Mouse (Mus musculus): Measurements from ENCODE around the gene Rabac1. TPM values are rescaled to one million over a fixed set of nuclear protein-coding genes. Genes with fewer than 3 reads are reported as not detected.

The Rabac1 gene
- polyA plus RNA-seq, 2 experiments = 46.8 to 62.2 TPM

DNA sequence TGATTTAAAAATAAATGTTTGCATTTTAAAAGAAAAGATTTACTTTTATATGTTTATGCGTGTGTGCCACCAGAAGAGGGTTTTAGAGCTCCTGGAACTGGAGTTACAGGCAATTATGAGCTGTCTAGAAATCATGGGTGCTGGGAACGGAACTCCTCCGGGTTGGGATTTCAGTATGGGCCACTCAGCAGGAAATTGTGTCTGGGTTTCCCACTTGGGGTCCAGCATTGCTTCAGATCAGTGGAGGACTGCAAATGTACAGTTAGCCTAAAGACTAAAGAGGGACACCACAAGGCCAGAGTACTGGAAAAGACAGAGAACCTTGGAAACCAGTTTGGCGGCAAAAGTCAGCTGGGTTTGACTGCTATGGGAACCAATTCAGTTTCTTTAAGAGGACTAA is 654 bp upstream of the Rabac1 start:
- no peak overlapping the region; the same call in 1 of the 2 replicates for H3K9ac ChIP-seq (replicated peaks)
- H3K4me3 ChIP-seq (ENCODE audit: insufficient read depth in 1 of 2, low read depth in 2 of 2, low read length in 2 of 2) = no peak overlapping the region
- no peaks in the 10 kb centered on the region for H3K36me3 ChIP-seq (replicated peaks; ENCODE audit: control insufficient read depth, insufficient read depth, low read depth)
- 74% methylated on average over 4 of the region's 4 CpGs for WGBS (ENCODE audit: insufficient replicate concordance)
- no peaks in the 10 kb centered on the region; a peak in 1 of 4 replicates for H3K4me1 ChIP-seq (replicated peaks; ENCODE audit: control insufficient read depth in 2 of 2, insufficient read depth in 2 of 2, low read length in 1 of 2)
- H3K4me2 ChIP-seq (ENCODE audit: low read depth) = peak overlapping the region; percentile 92
- TF ChIP-seq EP300 (IDR thresholded peaks at IDR 0.05; ENCODE audit: low read depth) (no peak), CTCF (IDR thresholded peaks at IDR 0.05; ENCODE audit: low read depth) (no peak)
- no peaks in the 10 kb centered on the region for H3K9me3 ChIP-seq (ENCODE audit: control insufficient read depth, low read length)
- ATAC-seq (ENCODE audit: insufficient read depth) = no peak
- no peaks in the 10 kb centered on the region for H3K27me3 ChIP-seq (ENCODE audit: control insufficient read depth, insufficient read depth, low read length)
- no peak overlapping the region for H3K27ac ChIP-seq
- no peak for DNase-seq (ENCODE audit: low read depth in 3 of 3, low spot score in 3 of 3)

DNA sequence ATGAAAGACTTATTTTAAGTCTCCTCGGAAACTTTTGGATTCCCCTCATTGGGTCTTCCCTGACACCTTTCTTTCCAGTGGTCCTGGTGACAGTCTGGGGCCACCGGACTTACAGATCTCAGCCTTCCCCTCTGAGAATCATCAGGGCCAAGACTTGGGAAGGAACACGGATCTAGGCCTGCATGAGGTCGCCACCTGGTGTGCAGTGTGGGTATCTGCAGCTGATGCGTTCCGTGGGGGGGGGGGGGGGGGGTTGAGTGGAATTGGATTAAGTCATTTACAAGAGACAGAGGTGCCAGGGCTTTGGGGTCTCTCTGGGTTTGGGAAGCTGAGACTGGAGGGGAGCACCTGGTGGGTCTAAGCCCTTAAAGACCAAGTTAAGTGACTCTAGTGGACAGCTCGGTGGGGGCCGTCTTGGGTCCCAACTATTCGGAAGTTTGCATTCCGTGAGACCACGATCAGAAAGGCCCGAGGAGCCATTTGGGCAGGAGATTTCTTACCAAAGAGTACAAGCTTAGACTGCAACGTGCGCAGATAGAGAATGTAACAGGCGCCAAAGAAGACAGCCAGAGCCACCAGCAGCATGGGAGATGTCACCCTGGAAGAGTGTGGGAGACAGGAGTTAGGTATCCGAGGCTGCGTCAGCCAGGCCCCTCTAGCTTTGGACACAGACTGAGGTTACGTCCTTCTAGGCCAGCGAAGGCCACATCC is 1.1 kb downstream of the Rabac1 start:
- H3K36me3 ChIP-seq (replicated peaks; ENCODE audit: control insufficient read depth, insufficient read depth, low read depth) = no peaks in the 10 kb centered on the region
- H3K4me2 ChIP-seq (ENCODE audit: low read depth) = peak overlapping the region; percentile 92
- H3K27ac ChIP-seq = no peak overlapping the region; the same call in 1 of the 2 replicates
- H3K27me3 ChIP-seq (ENCODE audit: control insufficient read depth, insufficient read depth, low read length) = no peaks in the 10 kb centered on the region
- H3K4me3 ChIP-seq (ENCODE audit: insufficient read depth in 1 of 2, low read depth in 2 of 2, low read length in 2 of 2) = peak overlapping the region; percentile 74 to 79
- WGBS (ENCODE audit: insufficient replicate concordance) = 7% methylated on average over 19 of the region's 19 CpGs
- no peaks in the 10 kb centered on the region; a peak in 1 of 4 replicates for H3K4me1 ChIP-seq (replicated peaks; ENCODE audit: control insufficient read depth in 2 of 2, insufficient read depth in 2 of 2, low read length in 1 of 2)
- ATAC-seq (ENCODE audit: insufficient read depth) = no peak
- no peak for TF ChIP-seq EP300 (IDR thresholded peaks at IDR 0.05; ENCODE audit: low read depth)
- TF ChIP-seq CTCF (IDR thresholded peaks at IDR 0.05; ENCODE audit: low read depth) = peak; percentile 86
- H3K9me3 ChIP-seq (ENCODE audit: control insufficient read depth, low read length) = no peaks in the 10 kb centered on the region
- peak in 2 of 3 experiments; percentile 30 to 36 for DNase-seq (ENCODE audit: low read depth in 3 of 3, low spot score in 3 of 3)
- peak overlapping the region; percentile 55 for H3K9ac ChIP-seq (replicated peaks)

DNA sequence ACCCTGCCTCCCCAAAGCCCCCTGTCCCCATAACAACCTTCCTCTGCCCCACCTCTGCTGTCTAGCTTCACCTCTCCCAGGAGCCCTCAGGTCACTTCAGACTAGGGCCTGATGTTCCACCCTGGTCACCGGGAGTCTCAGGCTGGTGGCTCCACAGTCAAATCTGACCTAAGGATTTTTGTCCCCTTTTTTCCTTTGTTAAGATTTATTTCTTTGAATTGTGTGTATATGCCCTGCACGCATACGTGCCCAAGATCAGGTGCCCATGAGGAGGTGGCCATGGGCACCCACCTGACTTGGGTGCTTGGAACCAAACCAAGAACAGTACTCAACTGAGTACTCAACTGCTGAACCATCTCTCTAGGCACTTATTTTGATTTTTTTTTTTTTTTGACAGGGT is 2.2 kb downstream of the Rabac1 start:
- H3K36me3 ChIP-seq (replicated peaks; ENCODE audit: control insufficient read depth, insufficient read depth, low read depth) = no peaks in the 10 kb centered on the region
- WGBS (ENCODE audit: insufficient replicate concordance) = 74% methylated on average over 3 of the region's 3 CpGs
- H3K4me2 ChIP-seq (ENCODE audit: low read depth) = no peak overlapping the region
- no peak for ATAC-seq (ENCODE audit: insufficient read depth)
- no peaks in the 10 kb centered on the region for H3K9me3 ChIP-seq (ENCODE audit: control insufficient read depth, low read length)
- H3K27ac ChIP-seq = no peak overlapping the region
- TF ChIP-seq CTCF (IDR thresholded peaks at IDR 0.05; ENCODE audit: low read depth) (no peak), EP300 (IDR thresholded peaks at IDR 0.05; ENCODE audit: low read depth) (no peak)
- H3K9ac ChIP-seq (replicated peaks) = no peak overlapping the region
- no peaks in the 10 kb centered on the region for H3K27me3 ChIP-seq (ENCODE audit: control insufficient read depth, insufficient read depth, low read length)
- H3K4me1 ChIP-seq (replicated peaks; ENCODE audit: control insufficient read depth in 2 of 2, insufficient read depth in 2 of 2, low read length in 1 of 2) = no peaks in the 10 kb centered on the region; a peak in 1 of 4 replicates
- DNase-seq (ENCODE audit: low read depth in 3 of 3, low spot score in 3 of 3) = no peak
- H3K4me3 ChIP-seq (ENCODE audit: insufficient read depth in 1 of 2, low read depth in 2 of 2, low read length in 2 of 2) = no peak overlapping the region

DNA sequence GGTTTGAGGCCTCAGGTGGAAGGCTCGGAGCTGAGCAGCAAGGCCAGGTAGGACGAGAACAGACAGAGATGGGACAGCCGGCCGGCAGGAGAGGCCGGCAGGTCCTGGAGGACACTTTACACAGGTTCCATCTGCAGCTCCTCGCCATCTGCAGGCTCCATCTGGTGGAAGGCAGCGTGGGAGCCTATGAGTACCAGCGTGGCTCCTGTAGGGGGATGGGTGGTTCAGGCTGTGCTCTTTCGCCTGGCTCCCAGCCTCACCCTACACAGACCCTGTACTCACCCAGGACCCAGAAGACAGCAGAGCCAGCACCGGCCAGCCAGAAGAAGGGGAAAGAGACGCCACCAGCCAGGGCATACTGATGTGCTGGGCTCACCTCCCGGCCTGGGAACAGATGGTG is 2.7 kb downstream of the Rabac1 start:
- DNase-seq (ENCODE audit: low read depth in 3 of 3, low spot score in 3 of 3) = no peak
- Histone ChIP-seq H3K9me3 (ENCODE audit: control insufficient read depth, low read length) (no peaks in the 10 kb centered on the region), H3K4me2 (ENCODE audit: low read depth) (no peak overlapping the region), H3K27me3 (ENCODE audit: control insufficient read depth, insufficient read depth, low read length) (no peaks in the 10 kb centered on the region), H3K4me1 (replicated peaks; ENCODE audit: control insufficient read depth in 2 of 2, insufficient read depth in 2 of 2, low read length in 1 of 2) (no peaks in the 10 kb centered on the region; a peak in 1 of 4 replicates), H3K4me3 (ENCODE audit: insufficient read depth in 1 of 2, low read depth in 2 of 2, low read length in 2 of 2) (no peak overlapping the region), H3K9ac (replicated peaks) (no peak overlapping the region), H3K36me3 (replicated peaks; ENCODE audit: control insufficient read depth, insufficient read depth, low read depth) (no peaks in the 10 kb centered on the region), H3K27ac (no peak overlapping the region)
- ATAC-seq (ENCODE audit: insufficient read depth) = no peak
- TF ChIP-seq EP300 (IDR thresholded peaks at IDR 0.05; ENCODE audit: low read depth) (no peak), CTCF (IDR thresholded peaks at IDR 0.05; ENCODE audit: low read depth) (no peak)
- 75% methylated on average over 12 of the region's 12 CpGs for WGBS (ENCODE audit: insufficient replicate concordance)

DNA sequence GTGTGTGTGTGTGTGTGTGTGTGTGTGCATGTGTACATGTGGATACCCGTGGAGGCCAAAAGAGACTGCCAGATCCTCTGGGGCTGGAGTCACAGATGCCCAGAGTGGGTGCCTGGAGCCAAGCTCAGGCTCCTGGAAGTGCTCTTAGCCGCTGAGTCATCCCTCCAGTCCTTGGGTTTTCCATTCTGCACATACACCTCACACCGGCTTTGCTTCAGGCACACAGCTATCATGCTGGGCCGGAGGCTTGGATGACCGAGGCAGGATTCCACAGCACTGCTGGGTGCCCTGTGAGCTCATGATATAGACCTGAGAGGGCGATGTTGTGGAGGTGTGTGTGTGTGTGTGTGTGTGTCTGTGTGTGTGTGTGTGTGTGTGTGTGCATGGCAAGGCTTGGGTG is 4.1 kb downstream of the Rabac1 start:
- Histone ChIP-seq H3K27me3 (ENCODE audit: control insufficient read depth, insufficient read depth, low read length) (no peaks in the 10 kb centered on the region), H3K4me1 (replicated peaks; ENCODE audit: control insufficient read depth in 2 of 2, insufficient read depth in 2 of 2, low read length in 1 of 2) (no peaks in the 10 kb centered on the region; a peak in 1 of 4 replicates), H3K9me3 (ENCODE audit: control insufficient read depth, low read length) (no peaks in the 10 kb centered on the region), H3K27ac (no peak overlapping the region), H3K4me3 (ENCODE audit: insufficient read depth in 1 of 2, low read depth in 2 of 2, low read length in 2 of 2) (no peak overlapping the region), H3K36me3 (replicated peaks; ENCODE audit: control insufficient read depth, insufficient read depth, low read depth) (no peaks in the 10 kb centered on the region), H3K9ac (replicated peaks) (no peak overlapping the region), H3K4me2 (ENCODE audit: low read depth) (no peak overlapping the region)
- 59% methylated on average over 6 of the region's 6 CpGs for WGBS (ENCODE audit: insufficient replicate concordance)
- DNase-seq (ENCODE audit: low read depth in 3 of 3, low spot score in 3 of 3) (no peak), ATAC-seq (ENCODE audit: insufficient read depth) (no peak)
- TF ChIP-seq EP300 (IDR thresholded peaks at IDR 0.05; ENCODE audit: low read depth) = no peak
- no peak for TF ChIP-seq CTCF (IDR thresholded peaks at IDR 0.05; ENCODE audit: low read depth)
